Mouse (Mus musculus) urinary bladder, postnatal 14 days (tissue): Measurements from ENCODE around the gene Eef1g.

Experiments used
- DNase-seq: peaks from one replicate; pipeline ENCODE4 v3.0.0; 2021; ENCODE audit warnings: low spot score

Gene Eef1g

GRCm38 (mm10) chr19:8966590-8967372, at the start of gene Eef1g:
TSS of gene Eef1g (plus strand) at chr19:8967041.
- DNase-seq = peak; percentile 99

GRCm38 (mm10) chr19:8919000-8919399, 47.8 kb upstream of the Eef1g start:
- no peak for DNase-seq

GRCm38 (mm10) chr19:8919684-8920072, 47.2 kb upstream of the Eef1g start:
- DNase-seq = no peak

- peak; percentile 96 for DNase-seq
Observed at GRCm38 (mm10) chr19:8920073-8920736, 46.6 kb upstream of the Eef1g start, which contains the start of gene B3gat3. TSS of gene B3gat3 (plus strand) at chr19:8920374.

- DNase-seq = no peak
Observed at GRCm38 (mm10) chr19:8920836-8921291, 46.0 kb upstream of the Eef1g start.

GRCm38 (mm10) chr19:8921741-8922140, 45.1 kb upstream of the Eef1g start:
- no peak for DNase-seq

- no peak for DNase-seq
Observed at GRCm38 (mm10) chr19:8926766-8927165, 40.1 kb upstream of the Eef1g start.

- no peak for DNase-seq
Observed at GRCm38 (mm10) chr19:8927891-8928525, 38.8 kb upstream of the Eef1g start.

- DNase-seq = no peak
Observed at GRCm38 (mm10) chr19:8928689-8929223, 38.1 kb upstream of the Eef1g start.

GRCm38 (mm10) chr19:8929224-8930088, 37.4 kb upstream of the Eef1g start, which contains the start of the genes Rom1 and Eml3:
TSS of gene Rom1 (minus strand) at chr19:8929356.
TSS of gene Eml3 (plus strand) at chr19:8929552.
- peak; percentile 89 for DNase-seq

GRCm38 (mm10) chr19:8930117-8930516, 36.7 kb upstream of the Eef1g start:
- no peak for DNase-seq

GRCm38 (mm10) chr19:8930771-8931170, 36.1 kb upstream of the Eef1g start:
- no peak for DNase-seq

GRCm38 (mm10) chr19:8936736-8937135, 30.1 kb upstream of the Eef1g start:
- no peak for DNase-seq

- no peak for DNase-seq
Observed at GRCm38 (mm10) chr19:8940526-8941133, 26.2 kb upstream of the Eef1g start.

GRCm38 (mm10) chr19:8941136-8941514, 25.7 kb upstream of the Eef1g start:
- no peak for DNase-seq

GRCm38 (mm10) chr19:8941515-8942217, 25.2 kb upstream of the Eef1g start, which contains the start of gene Mta2:
TSS of gene Mta2 (plus strand) at chr19:8941875.
- peak; percentile 98 for DNase-seq

GRCm38 (mm10) chr19:8942276-8942964, 24.4 kb upstream of the Eef1g start:
- peak; percentile 44 for DNase-seq

- DNase-seq = no peak
Observed at GRCm38 (mm10) chr19:8943047-8943446, 23.8 kb upstream of the Eef1g start.

- DNase-seq = peak; percentile 63
Observed at GRCm38 (mm10) chr19:8944062-8944461, 22.8 kb upstream of the Eef1g start.

- DNase-seq = peak; percentile 83
Observed at GRCm38 (mm10) chr19:8944750-8945149, 22.1 kb upstream of the Eef1g start.
